Mouse (Mus musculus): ENCODE results near the gene Gm1043.

DNA sequence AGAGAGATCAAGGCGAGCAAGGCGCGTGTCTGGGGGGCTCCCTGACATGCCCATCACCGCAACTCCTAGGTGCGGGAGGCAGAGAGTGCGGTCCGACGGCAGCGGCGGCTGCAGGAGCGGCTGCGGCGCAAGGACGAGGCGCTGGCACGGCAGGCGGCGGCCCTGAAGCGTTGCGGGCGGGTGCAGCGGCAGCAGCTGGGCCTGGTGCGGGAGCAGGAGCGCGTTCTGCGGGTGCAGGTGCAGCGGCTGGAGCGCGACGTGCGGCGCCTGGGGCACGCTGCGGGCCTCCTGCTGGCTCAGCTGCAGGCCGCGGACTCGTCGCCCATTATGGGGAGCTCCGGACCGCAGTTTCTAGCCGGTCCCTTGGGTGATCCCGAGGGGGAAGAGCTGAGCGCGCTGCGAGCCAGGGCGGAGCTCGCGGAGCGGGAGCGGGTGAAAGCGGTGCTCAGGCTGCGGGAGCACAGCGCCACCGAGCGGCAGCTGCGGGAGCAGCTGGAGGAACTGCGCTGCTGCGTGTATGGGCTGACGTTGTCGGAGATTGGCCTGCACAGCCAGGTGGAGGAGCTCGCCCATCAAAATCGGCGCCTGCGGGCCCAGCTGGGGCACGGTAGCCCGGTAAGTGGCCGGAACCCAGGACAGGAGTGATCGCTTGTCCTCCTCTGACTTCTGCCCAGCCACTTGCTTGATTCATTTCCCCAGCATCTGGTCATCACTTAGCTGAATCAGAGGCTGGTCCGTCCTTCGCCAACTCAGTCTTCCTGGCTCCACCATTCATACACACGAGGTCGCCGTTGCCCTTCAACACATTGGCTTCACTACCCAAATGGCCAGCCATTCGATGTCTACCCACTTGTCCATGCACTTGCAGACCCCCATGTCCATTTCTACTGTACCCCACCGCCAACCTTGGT, 78.0 kb downstream of the Gm1043 start:
- TF ChIP-seq POLR2A (IDR thresholded peaks at IDR 0.05; ENCODE audit: insufficient read depth, low read depth, low read length) (peak; percentile 41; the same call in 1 of the 2 replicates), CTCF (IDR thresholded peaks at IDR 0.05; ENCODE audit: insufficient read depth, low read depth, low read length) (peak; percentile 58)
